Mouse (Mus musculus) erythroid progenitor cell, adult 5-6 weeks (primary cell): ENCODE data around the gene Ocm. TPM values are rescaled to one million over a fixed set of nuclear protein-coding genes. Genes with fewer than 3 reads are reported as not detected.

Experiments used
- ATAC-seq: replicated peaks from 2 replicates; pipeline ENCODE4 v1.8.0; 2016; ENCODE audit warnings: moderate number of reproducible peaks, mild to moderate bottlenecking, moderate TSS enrichment, inconsistent platforms; ENCODE audit not compliant: poor library complexity, low FRiP score, severe bottlenecking
- total RNA-seq, 2 experiments: library from RNA; stranded (forward) in 1 of 2; stranded (reverse) in 1 of 2; fragments of 150-400 nt in 1 of 2; fragments of 186-747, 209-891 nt in 1 of 2; gene quantifications; 2 replicates each; pipeline versions ENCODE4 v1.2.3 to v1.2.4; 2015 to 2017; ENCODE audit warnings: low replicate concordance in 2 of 2

The Ocm gene
- not detected in 2 replicates for total RNA-seq (2015; ENCODE audit: low replicate concordance)
- not detected in 2 replicates for total RNA-seq (2017; ENCODE audit: low replicate concordance)

GRCm38 (mm10) chr5:144026620-144027263 lies at the start of gene Ocm:
Ocm (minus strand) TSS chr5:144026670.
- ATAC-seq, result no peak

DNA sequence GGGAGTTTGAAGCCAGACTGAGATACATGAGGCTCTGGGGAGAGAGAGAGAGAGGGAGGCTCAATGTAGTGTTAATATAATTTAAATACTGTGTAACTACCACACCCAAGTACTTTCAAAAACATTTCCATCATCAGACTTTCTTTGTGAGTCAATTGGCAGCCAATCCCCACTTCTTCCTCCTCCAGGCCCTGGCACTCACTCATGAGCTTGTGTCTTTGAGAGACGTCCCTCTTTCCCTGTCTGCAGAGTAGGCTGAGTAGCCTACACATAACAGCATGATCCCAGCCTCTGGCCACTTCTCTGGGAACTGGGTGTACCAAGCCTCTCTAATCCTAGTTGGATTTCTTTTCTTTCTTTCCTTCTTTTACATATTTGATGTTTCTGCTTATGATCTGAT lies 44.8 kb upstream of the Ocm start:
- ATAC-seq, result no peak

GRCm38 (mm10) chr5:144070064-144070463 lies 43.6 kb upstream of the Ocm start:
- no peak for ATAC-seq

- ATAC-seq, result no peak
Observed at GRCm38 (mm10) chr5:144066036-144066435, 39.6 kb upstream of the Ocm start.

- ATAC-seq, result no peak
Observed at GRCm38 (mm10) chr5:144064093-144064492, 37.6 kb upstream of the Ocm start.

DNA sequence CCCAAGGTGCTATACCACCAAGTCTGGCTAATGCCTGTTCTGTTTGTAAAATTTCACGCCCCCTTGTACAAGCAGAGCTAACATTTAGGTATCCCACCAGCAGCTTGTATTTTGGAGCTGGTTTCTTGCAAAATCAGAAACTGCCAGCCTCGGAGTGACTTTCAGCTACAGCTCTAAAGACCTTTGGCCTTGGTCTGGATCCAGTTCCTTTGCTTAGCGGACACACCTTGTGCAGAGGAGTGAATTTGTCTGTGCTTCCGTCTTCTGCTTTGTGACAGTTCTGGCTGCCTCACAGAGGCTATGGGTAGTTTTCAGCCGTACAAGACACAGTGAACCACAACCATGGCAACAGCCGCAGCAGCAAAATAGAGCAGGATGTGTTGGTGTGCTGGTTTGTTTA lies 27.9 kb upstream of the Ocm start:
- no peak for ATAC-seq

DNA sequence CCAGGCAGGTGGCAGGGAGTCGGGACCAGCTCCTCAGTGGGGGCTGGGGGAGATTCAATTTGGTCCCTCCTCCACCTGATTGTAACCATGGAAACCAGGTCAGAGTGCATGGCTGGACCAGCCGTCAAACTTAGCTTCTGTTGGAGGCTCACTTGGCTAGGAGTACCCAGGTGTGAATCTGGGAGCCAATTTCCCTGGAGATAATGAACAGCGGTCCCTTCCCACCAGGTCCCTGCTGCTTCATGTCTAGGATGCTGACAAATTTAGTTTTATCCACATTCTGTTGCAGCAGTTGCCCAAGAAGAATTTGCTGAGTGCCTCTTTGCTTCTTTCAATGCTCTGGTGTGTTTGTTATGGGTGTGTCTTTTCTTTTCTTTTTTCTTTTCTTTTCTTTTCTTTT lies 27.0 kb upstream of the Ocm start:
- ATAC-seq, result no peak

DNA sequence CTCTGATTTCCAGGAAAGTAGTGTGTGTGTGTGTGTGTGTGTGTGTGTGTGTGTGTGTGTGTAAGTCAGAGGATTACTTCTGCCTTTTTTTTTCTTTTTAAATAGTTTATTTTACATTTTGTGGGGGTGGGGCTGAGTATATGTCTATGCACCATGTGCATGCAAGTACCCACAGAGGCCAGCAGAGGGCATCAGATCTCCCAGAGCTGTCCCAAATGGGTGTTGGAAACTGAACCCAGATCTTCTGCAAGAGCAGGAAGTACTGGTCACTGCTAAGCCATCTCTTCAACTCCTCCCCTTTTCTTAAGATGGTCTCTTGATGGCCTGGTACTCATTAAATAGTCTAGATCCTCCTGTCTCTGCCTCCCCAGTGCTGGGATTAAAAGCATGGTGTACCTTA lies 24.8 kb upstream of the Ocm start:
- ATAC-seq, result peak; percentile 73

GRCm38 (mm10) chr5:144049881-144050280 lies 23.4 kb upstream of the Ocm start:
- no peak for ATAC-seq

- ATAC-seq, result no peak
Observed at GRCm38 (mm10) chr5:144047324-144047723, 20.9 kb upstream of the Ocm start.

GRCm38 (mm10) chr5:144043166-144043565 lies 16.7 kb upstream of the Ocm start:
- ATAC-seq, result no peak

- ATAC-seq, result peak; percentile 71
Observed at GRCm38 (mm10) chr5:144040720-144041364, 14.4 kb upstream of the Ocm start.

DNA sequence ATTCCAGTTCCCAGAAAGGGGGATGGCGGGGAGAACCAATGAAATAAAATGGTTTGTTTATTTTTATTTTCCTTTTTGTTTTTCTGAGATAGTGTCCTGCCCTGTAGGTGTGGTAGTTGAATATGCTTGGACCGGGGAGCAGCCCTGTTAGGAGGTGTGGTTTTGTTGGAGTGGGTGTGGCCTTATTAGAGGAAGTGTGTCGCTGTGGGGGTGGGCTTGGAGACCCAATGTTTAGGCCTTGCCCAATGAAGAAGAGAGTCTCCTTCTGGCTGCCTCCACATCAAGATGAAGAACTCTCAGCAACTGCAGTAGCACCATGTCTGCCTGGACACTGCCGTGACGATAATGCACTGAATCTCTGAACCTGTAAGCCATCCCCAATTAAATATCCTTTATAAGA lies 13.4 kb upstream of the Ocm start:
- ATAC-seq, result no peak

GRCm38 (mm10) chr5:144039156-144039675 lies 12.7 kb upstream of the Ocm start:
- no peak for ATAC-seq

- ATAC-seq, result no peak
Observed at GRCm38 (mm10) chr5:144036952-144037351, 10.5 kb upstream of the Ocm start.

GRCm38 (mm10) chr5:144034567-144034966 lies 8.1 kb upstream of the Ocm start:
- ATAC-seq, result no peak

- no peak for ATAC-seq
Observed at GRCm38 (mm10) chr5:144032491-144032890, 6.0 kb upstream of the Ocm start.

DNA sequence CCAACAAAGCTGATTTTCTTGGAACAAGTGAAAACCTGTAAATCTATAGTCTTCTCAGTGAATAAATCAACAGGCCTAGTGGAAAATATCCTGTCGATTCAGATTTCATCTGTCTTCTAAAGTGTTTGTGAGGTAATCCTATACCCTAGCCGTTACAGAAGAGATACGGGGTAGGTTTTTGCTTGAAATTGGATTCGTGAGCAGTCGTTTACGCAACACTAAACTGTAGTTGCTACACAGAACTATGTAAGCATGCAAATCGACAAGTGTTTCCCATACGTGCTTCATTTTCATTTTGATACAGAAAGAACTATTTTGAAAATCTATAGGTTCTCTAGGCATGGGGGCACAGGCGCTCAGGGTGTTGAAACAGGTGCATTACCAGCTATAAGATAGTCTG lies 10.6 kb downstream of the Ocm start:
- no peak for ATAC-seq

- ATAC-seq, result no peak
Observed at GRCm38 (mm10) chr5:144015312-144015650, 11.2 kb downstream of the Ocm start.

DNA sequence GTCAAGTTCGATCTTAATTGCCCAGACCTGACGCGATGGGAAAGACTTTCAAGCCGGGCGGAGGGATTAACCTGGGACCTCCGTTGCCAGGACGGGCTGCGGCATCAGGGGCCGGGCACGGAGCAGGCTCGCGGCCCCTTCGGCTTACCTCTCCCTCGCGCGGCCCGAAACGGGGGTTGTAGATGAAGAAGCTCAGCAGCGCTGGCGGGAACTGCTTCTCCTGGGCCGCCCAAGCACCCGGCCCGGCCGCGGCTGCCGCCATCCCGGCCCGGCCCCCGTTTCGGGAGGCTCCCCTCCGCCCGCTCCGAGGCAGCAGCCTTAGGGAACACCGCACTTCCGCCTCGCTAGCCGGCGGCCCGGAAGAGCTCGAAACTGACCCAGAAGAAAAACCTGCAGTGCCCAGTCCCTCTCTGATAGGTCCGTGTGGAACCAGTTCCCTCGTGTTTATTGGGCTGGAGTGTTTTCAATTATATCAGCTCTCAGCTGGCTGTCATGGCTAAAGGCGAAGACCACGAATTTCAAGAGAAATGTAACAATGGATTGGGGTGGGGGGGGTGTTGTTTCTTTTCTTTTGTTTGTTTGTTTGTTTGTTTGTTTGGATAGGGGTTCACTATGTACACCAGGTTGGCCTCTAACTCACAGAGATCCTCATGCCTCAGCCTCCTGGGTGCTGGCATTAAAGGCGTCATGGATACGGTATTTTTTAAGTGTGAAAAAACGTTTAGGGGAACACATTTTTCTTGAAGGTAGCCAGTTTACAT lies 11.7 kb downstream of the Ocm start, which contains the start of gene Ccz1:
Gene Ccz1, minus strand, starts transcription at position 327 of the 761 bp plus-strand sequence.
- ATAC-seq, result peak; percentile 99
